Mouse (Mus musculus) C2C12 (cell line): ENCODE results near the gene Gm11937.

Source experiments
- CEBPB ChIP-seq: IDR thresholded peaks from one replicate; pipeline ENCODE4 v1.6.1; 2011; ENCODE audit warnings: low read depth, mild to moderate bottlenecking, control low read depth, moderate library complexity
- CTCF ChIP-seq: IDR thresholded peaks from one replicate; pipeline ENCODE4 v1.5.1; 2011; ENCODE audit not compliant: control insufficient read depth, insufficient read depth, insufficient read length
- FOSL1 ChIP-seq: IDR thresholded peaks from one replicate; pipeline ENCODE4 v1.8.0; 2011; ENCODE audit warnings: mild to moderate bottlenecking, low read length; ENCODE audit not compliant: poor library complexity, insufficient read depth, severe bottlenecking
- MAX ChIP-seq: IDR thresholded peaks from one replicate; pipeline ENCODE4 v1.6.1; 2011; ENCODE audit warnings: mild to moderate bottlenecking, control low read depth
- MYOD1 ChIP-seq: IDR thresholded peaks from one replicate; pipeline ENCODE4 v1.6.1; 2011; ENCODE audit warnings: low read depth; ENCODE audit not compliant: control insufficient read depth, insufficient read length
- MYOG ChIP-seq: IDR thresholded peaks from one replicate; pipeline ENCODE4 v1.6.1; 2011; ENCODE audit not compliant: control insufficient read depth, insufficient read length; ENCODE audit errors: extremely low read depth
- USF1 ChIP-seq: IDR thresholded peaks from one replicate; pipeline ENCODE4 v1.6.1; 2011; ENCODE audit warnings: low read depth, mild to moderate bottlenecking, control low read depth, moderate library complexity

DNA sequence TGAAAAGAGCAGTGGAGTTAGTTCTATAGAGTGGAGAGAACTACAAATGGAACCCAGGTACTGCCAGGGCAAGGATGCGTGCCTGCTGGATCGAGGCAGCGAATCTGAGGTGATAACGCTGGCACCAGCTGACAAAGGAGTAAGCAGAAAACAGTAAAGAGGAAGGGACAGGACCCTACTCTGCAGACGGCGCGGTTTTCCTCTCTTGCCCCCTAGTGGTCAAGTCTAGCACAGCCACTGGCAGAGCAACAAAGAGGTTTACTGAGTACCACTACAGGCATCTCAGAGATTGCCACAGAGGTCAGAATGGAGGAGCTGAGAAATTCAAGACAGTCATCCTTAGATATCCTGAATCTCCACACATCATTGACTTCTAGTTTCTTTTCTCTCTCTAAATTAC is 35.9 kb downstream of the Gm11937 start:
- TF ChIP-seq MAX = no peak
- TF ChIP-seq CTCF = peak; percentile 70
- no peak for TF ChIP-seq MYOD1
- no peak for TF ChIP-seq USF1
- TF ChIP-seq CEBPB = no peak
- TF ChIP-seq MYOG = no peak
- TF ChIP-seq FOSL1 = no peak
